Mouse (Mus musculus): ENCODE data around the gene Gm9789. TPM values are rescaled to one million over a fixed set of nuclear protein-coding genes. Genes with fewer than 3 reads are reported as not detected.
"Not testable (repeated sequence)": the region's sequence is repeated elsewhere in the genome, so short reads cannot be mapped to it uniquely, and the experiment has no call there.

Gm9789 gene
- polyA plus RNA-seq (2015; fragmentation: Nextera tagmentation; extraction: Ambion mirVana), result not detected in 2 replicates

DNA sequence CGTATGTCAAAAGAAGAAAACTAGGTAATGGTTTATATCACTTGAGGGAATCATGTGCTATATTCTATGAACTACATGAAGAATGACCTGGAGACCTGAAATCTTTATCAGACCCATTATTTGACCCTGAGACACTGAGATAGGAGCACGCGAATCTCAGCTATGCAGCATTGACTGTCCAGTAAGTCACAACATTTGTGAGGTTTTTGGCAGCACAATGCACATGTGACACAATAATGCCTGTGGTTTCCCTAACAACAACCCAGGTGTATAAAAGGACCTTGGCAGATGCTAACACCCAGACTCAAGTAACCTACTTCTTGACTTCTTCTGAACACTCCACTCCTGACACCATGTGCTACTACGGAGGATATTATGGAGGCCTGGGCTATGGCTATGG lies at the start of gene Gm9789:
Gm9789 (plus strand) TSS at position 301 of the 400 bp plus-strand sequence.
- Histone ChIP-seq H3K4me3 (replicated peaks; ENCODE audit: low read length) (no peak within 1 kb of the TSS), H3K4me2 (ENCODE audit: low read length) (no peak within 1 kb of the TSS), H3K27ac (ENCODE audit: low read length) (no peak within 1 kb of the TSS), H3K9ac (replicated peaks; ENCODE audit: low read depth, low read length) (no peak within 1 kb of the TSS), H3K4me1 (replicated peaks; ENCODE audit: control insufficient read depth, insufficient read depth, low read length) (no peaks in the 10 kb centered on the region), H3K27me3 (replicated peaks; ENCODE audit: control insufficient read depth, insufficient read depth, low read length) (no peaks in the 10 kb centered on the region), H3K9me3 (ENCODE audit: control insufficient read depth, low read length) (no peaks in the 10 kb centered on the region), H3K36me3 (ENCODE audit: control insufficient read depth, insufficient read depth) (no peaks in the 10 kb centered on the region)
- 90% methylated on average over 4 of the region's 4 CpGs for WGBS
- ATAC-seq, result no peak

DNA sequence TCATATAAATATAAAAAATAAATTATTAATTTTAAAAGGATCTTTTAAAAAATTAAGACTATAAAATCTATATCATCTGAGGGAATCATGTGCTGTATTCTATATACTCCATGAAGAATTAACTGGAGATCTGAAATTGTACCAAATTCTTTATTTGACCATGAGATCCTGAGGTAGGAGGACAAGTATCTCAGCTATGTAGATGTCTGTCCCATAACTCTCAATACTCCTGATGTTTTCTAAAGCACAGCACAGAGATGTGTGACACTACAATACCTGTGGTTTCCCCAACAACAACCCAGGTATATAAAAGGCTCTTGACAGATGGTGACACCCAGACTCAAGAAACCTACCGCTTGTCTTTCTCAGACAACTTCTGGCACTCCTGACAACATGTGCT lies 17.2 kb upstream of the Gm9789 start, which contains the start of gene Gm6358:
Gm6358 (plus strand) TSS at position 301 of the 400 bp plus-strand sequence.
- Histone ChIP-seq H3K27ac (ENCODE audit: low read length) (no peak within 1 kb of the TSS), H3K9me3 (ENCODE audit: control insufficient read depth, low read length) (no peaks in the 10 kb centered on the region), H3K27me3 (replicated peaks; ENCODE audit: control insufficient read depth, insufficient read depth, low read length) (no peaks in the 10 kb centered on the region), H3K4me2 (ENCODE audit: low read length) (no peak within 1 kb of the TSS), H3K9ac (replicated peaks; ENCODE audit: low read depth, low read length) (no peak within 1 kb of the TSS), H3K36me3 (ENCODE audit: control insufficient read depth, insufficient read depth) (no peaks in the 10 kb centered on the region), H3K4me1 (replicated peaks; ENCODE audit: control insufficient read depth, insufficient read depth, low read length) (no peaks in the 10 kb centered on the region), H3K4me3 (replicated peaks; ENCODE audit: low read length) (no peak within 1 kb of the TSS)
- WGBS, result 96% methylated on average over 1 of the region's 1 CpGs
- no peak for ATAC-seq

DNA sequence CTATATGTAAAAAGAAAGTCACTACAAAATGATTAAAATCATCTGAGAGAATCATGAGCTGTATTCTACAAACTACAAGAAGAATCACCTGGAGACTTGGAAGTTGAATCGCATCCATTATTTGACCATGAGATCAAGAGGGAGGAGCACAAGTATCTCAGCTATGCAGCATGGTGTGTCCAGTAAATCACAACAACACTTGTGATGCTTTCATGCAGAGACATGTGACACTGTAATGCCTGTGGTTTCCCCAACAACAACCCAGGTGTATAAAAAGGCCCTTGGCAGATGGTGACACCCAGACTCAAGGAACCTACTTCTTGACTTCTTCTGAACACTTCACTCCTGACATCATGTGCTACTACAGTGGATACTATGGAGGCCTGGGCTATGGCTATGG lies 7.0 kb upstream of the Gm9789 start, which contains the start of gene Gm10061:
Gm10061 (plus strand) TSS at position 301 of the 400 bp plus-strand sequence.
- H3K27me3 ChIP-seq (replicated peaks; ENCODE audit: control insufficient read depth, insufficient read depth, low read length), result no peaks in the 10 kb centered on the region
- no peak within 1 kb of the TSS for H3K27ac ChIP-seq (ENCODE audit: low read length)
- H3K4me3 ChIP-seq (replicated peaks; ENCODE audit: low read length), result no peak within 1 kb of the TSS
- no peaks in the 10 kb centered on the region for H3K4me1 ChIP-seq (replicated peaks; ENCODE audit: control insufficient read depth, insufficient read depth, low read length)
- no peaks in the 10 kb centered on the region for H3K36me3 ChIP-seq (ENCODE audit: control insufficient read depth, insufficient read depth)
- H3K9ac ChIP-seq (replicated peaks; ENCODE audit: low read depth, low read length), result no peak within 1 kb of the TSS
- H3K4me2 ChIP-seq (ENCODE audit: low read length), result no peak within 1 kb of the TSS
- no peak for ATAC-seq
- WGBS, result 96% methylated on average over 1 of the region's 1 CpGs
- H3K9me3 ChIP-seq (ENCODE audit: control insufficient read depth, low read length), result no peaks in the 10 kb centered on the region

DNA sequence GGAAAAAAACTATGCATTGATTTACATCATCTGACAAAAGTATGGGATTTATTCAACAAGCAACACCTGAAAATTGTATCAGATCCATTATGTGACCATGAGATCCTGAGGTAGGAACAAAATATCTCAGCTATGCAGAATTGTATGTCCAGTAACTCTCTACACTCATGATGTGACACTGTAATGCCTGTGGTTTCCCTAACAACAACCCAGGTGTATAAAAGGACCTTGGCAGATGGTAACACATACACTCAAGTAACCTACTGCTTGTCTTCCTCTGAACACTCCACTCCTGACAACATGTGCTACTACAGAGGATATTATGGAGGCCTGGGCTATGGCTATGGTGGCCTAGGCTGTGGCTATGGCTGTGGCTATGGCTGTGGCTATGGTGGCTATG lies 11.4 kb downstream of the Gm9789 start, which contains the start of gene Gm7735:
Gm7735 (plus strand) TSS at position 301 of the 400 bp plus-strand sequence.
- not testable (repeated sequence) for H3K36me3 ChIP-seq (ENCODE audit: control insufficient read depth, insufficient read depth); H3K27ac ChIP-seq (ENCODE audit: low read length); H3K9me3 ChIP-seq (ENCODE audit: control insufficient read depth, low read length); H3K9ac ChIP-seq (replicated peaks; ENCODE audit: low read depth, low read length); H3K4me1 ChIP-seq (replicated peaks; ENCODE audit: control insufficient read depth, insufficient read depth, low read length); H3K27me3 ChIP-seq (replicated peaks; ENCODE audit: control insufficient read depth, insufficient read depth, low read length); ATAC-seq; H3K4me2 ChIP-seq (ENCODE audit: low read length); H3K4me3 ChIP-seq (replicated peaks; ENCODE audit: low read length)

DNA sequence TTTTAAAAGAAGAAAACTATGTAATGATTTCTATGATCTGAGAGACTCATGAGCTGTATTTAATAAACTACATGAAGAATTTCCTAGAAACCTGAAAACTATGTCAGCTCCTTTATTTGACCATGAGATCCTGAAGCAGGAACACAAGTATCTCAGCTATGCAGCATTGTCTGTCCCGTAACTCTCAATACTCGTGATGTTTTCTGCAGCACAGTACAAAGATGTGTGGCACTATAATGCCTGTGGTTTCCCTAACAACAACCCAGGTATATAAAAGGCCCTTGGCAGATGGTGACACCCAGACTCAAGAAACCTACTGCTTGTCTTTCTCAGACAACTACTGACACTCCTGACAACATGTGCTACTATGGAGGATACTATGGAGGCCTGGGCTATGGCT lies 16.7 kb downstream of the Gm9789 start, which contains the start of gene 1110057P08Rik:
1110057P08Rik (plus strand) TSS at position 301 of the 400 bp plus-strand sequence.
- no peak within 1 kb of the TSS for H3K4me3 ChIP-seq (replicated peaks; ENCODE audit: low read length)
- no peaks in the 10 kb centered on the region for H3K27me3 ChIP-seq (replicated peaks; ENCODE audit: control insufficient read depth, insufficient read depth, low read length)
- H3K9ac ChIP-seq (replicated peaks; ENCODE audit: low read depth, low read length), result no peak within 1 kb of the TSS
- no peak within 1 kb of the TSS for H3K4me2 ChIP-seq (ENCODE audit: low read length)
- 72% methylated on average over 2 of the region's 2 CpGs for WGBS
- no peak within 1 kb of the TSS for H3K27ac ChIP-seq (ENCODE audit: low read length)
- no peaks in the 10 kb centered on the region for H3K36me3 ChIP-seq (ENCODE audit: control insufficient read depth, insufficient read depth)
- no peaks in the 10 kb centered on the region for H3K4me1 ChIP-seq (replicated peaks; ENCODE audit: control insufficient read depth, insufficient read depth, low read length)
- no peak for ATAC-seq
- H3K9me3 ChIP-seq (ENCODE audit: control insufficient read depth, low read length), result no peaks in the 10 kb centered on the region

DNA sequence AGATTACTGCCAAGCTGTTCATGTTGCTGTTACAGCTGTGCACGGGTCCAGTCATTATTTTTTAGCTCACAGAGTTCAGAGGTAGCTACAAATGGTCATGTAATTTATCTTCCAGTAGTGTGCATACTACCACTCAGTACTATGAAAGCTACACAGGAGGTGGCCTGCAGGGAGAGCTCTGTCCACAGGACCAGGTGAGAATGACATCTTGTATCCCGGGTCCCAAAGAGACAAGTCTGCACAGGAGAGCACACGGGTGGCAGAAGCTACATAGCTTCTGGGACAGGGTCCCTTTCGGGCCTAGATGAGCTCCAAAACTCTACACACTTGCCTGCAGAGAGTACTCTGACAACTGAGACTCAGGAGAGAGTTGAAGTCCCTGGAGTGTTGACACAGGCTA lies 30.9 kb downstream of the Gm9789 start:
- H3K9me3 ChIP-seq (ENCODE audit: control insufficient read depth, low read length), result no peaks in the 10 kb centered on the region
- ATAC-seq, result no peak
- WGBS, result 83% methylated on average over 4 of the region's 4 CpGs
- H3K27ac ChIP-seq (ENCODE audit: low read length), result no peak overlapping the region
- H3K4me2 ChIP-seq (ENCODE audit: low read length), result no peak overlapping the region
- H3K9ac ChIP-seq (replicated peaks; ENCODE audit: low read depth, low read length), result no peak overlapping the region
- no peak overlapping the region for H3K4me3 ChIP-seq (replicated peaks; ENCODE audit: low read length)
- no peaks in the 10 kb centered on the region for H3K27me3 ChIP-seq (replicated peaks; ENCODE audit: control insufficient read depth, insufficient read depth, low read length)
- H3K36me3 ChIP-seq (ENCODE audit: control insufficient read depth, insufficient read depth), result no peaks in the 10 kb centered on the region
- no peaks in the 10 kb centered on the region for H3K4me1 ChIP-seq (replicated peaks; ENCODE audit: control insufficient read depth, insufficient read depth, low read length)

DNA sequence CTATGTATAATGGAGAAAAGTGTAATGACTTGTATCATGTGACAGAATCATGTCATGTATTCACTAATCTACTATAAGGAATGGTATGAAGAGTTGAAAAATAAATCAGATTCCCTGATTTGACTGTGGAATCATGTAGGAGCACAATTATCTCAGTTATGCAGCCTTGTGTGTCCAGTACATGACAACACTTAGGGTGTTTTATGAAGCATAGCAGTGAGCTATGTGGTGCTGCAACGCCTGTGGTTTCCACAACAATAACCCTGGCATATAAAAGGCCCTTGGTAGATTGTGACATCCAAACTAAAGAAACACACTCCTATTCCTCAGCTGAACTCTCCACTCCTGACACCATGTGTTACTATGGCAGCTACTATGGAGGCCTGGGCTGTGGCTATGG lies 47.8 kb downstream of the Gm9789 start, which contains the start of gene Krtap20-2:
Krtap20-2 (plus strand) TSS at position 301 of the 400 bp plus-strand sequence.
- no peak for ATAC-seq
- no peak within 1 kb of the TSS for H3K4me3 ChIP-seq (replicated peaks; ENCODE audit: low read length)
- H3K27me3 ChIP-seq (replicated peaks; ENCODE audit: control insufficient read depth, insufficient read depth, low read length), result no peaks in the 10 kb centered on the region
- no peak within 1 kb of the TSS for H3K4me2 ChIP-seq (ENCODE audit: low read length)
- H3K9ac ChIP-seq (replicated peaks; ENCODE audit: low read depth, low read length), result no peak within 1 kb of the TSS
- no peaks in the 10 kb centered on the region for H3K4me1 ChIP-seq (replicated peaks; ENCODE audit: control insufficient read depth, insufficient read depth, low read length)
- H3K27ac ChIP-seq (ENCODE audit: low read length), result no peak within 1 kb of the TSS
- no peaks in the 10 kb centered on the region for H3K9me3 ChIP-seq (ENCODE audit: control insufficient read depth, low read length)
- H3K36me3 ChIP-seq (ENCODE audit: control insufficient read depth, insufficient read depth), result no peaks in the 10 kb centered on the region
- WGBS, result 81% methylated on average over 1 of the region's 1 CpGs

Other genes starting within 250 kb of the Gm9789 start
- gene Krtap19-9b, start 225.7 kb upstream of the Gm9789 start, polyA plus RNA-seq (2015; fragmentation: Nextera tagmentation; extraction: Ambion mirVana), result not detected in 2 replicates
- gene Krtap16-3, start 195.1 kb upstream of the Gm9789 start, polyA plus RNA-seq (2015; fragmentation: Nextera tagmentation; extraction: Ambion mirVana), result not detected in 2 replicates
- not detected in 2 replicates for gene Krtap22-2, start 147.2 kb upstream of the Gm9789 start, polyA plus RNA-seq (2015; fragmentation: Nextera tagmentation; extraction: Ambion mirVana)
- gene Gm10229, start 142.7 kb upstream of the Gm9789 start, polyA plus RNA-seq (2015; fragmentation: Nextera tagmentation; extraction: Ambion mirVana), result not detected in 2 replicates
- not detected in 2 replicates for gene Krtap6-1, start 126.3 kb upstream of the Gm9789 start, polyA plus RNA-seq (2015; fragmentation: Nextera tagmentation; extraction: Ambion mirVana)
- not detected in 2 replicates for gene Gm10228, start 116.5 kb upstream of the Gm9789 start, polyA plus RNA-seq (2015; fragmentation: Nextera tagmentation; extraction: Ambion mirVana)
- gene Krtap6-5, start 110.1 kb upstream of the Gm9789 start, polyA plus RNA-seq (2015; fragmentation: Nextera tagmentation; extraction: Ambion mirVana), result not detected in 2 replicates
- gene 1110025L11Rik, start 94.0 kb upstream of the Gm9789 start, polyA plus RNA-seq (2015; fragmentation: Nextera tagmentation; extraction: Ambion mirVana), result not detected in 2 replicates
- not detected in 2 replicates for gene Krtap6-3, start 73.9 kb upstream of the Gm9789 start, polyA plus RNA-seq (2015; fragmentation: Nextera tagmentation; extraction: Ambion mirVana)
- not detected in 2 replicates for gene Gm6358, start 17.1 kb upstream of the Gm9789 start, polyA plus RNA-seq (2015; fragmentation: Nextera tagmentation; extraction: Ambion mirVana)
- not detected in 2 replicates for gene Gm10061, start 6.9 kb upstream of the Gm9789 start, polyA plus RNA-seq (2015; fragmentation: Nextera tagmentation; extraction: Ambion mirVana)
- gene Gm7735, start 11.5 kb downstream of the Gm9789 start, polyA plus RNA-seq (2015; fragmentation: Nextera tagmentation; extraction: Ambion mirVana), result not detected in 2 replicates
- gene 1110057P08Rik, start 16.8 kb downstream of the Gm9789 start, polyA plus RNA-seq (2015; fragmentation: Nextera tagmentation; extraction: Ambion mirVana), result not detected in 2 replicates
- not detected in 2 replicates for gene Krtap20-2, start 47.9 kb downstream of the Gm9789 start, polyA plus RNA-seq (2015; fragmentation: Nextera tagmentation; extraction: Ambion mirVana)
- not detected in 2 replicates for gene Krtap21-1, start 245.9 kb downstream of the Gm9789 start, polyA plus RNA-seq (2015; fragmentation: Nextera tagmentation; extraction: Ambion mirVana)

All from forebrain, embryonic 16.5 days (tissue).